Mouse (Mus musculus): Measurements from ENCODE around the gene Rpl29. TPM values are rescaled to one million over a fixed set of nuclear protein-coding genes. Genes with fewer than 3 reads are reported as not detected.

Gene Rpl29
- total and polyA plus RNA-seq, 2 experiments, result 182 to 230 TPM

DNA sequence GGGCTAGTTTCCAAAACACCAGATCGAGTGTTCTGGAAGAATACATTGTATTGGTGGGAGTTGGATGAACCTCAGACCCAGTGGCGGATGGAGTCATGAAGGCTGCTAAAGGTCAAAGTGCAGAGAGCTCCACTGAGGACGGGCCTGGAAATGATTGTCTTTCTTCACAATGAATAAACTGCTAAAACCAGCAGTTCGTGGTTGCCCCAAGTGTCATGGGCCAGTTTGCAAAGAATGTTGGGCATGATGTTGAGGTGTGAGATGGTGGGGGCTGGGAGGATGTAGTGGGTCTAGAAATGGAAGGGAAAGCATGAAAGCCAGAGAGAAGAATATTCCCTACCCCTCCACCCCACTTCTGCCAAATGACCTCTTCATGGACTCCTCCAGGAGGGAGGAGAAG is 15.6 kb downstream of the Rpl29 start:
- H3K4me3 ChIP-seq (ENCODE audit: insufficient read depth, low read depth, low read length), result no peak overlapping the region
- H3K36me3 ChIP-seq (ENCODE audit: control insufficient read depth, insufficient read depth, low read length), result no peaks in the 10 kb centered on the region
- peak; percentile 46 for DNase-seq (ENCODE audit: extremely low read depth, low read depth, low spot score)
- no peak overlapping the region for H3K9ac ChIP-seq (ENCODE audit: low read depth, low read length)
- H3K79me2 ChIP-seq (ENCODE audit: control insufficient read depth, insufficient read depth, low read length), result peaks cover 2% of the 10 kb centered on the region; the same call in 1 of the 2 replicates
- peaks cover 15% of the 10 kb centered on the region for H3K4me1 ChIP-seq (ENCODE audit: control insufficient read depth, insufficient read depth, low read length)
- TF ChIP-seq POLR2A (IDR thresholded peaks at IDR 0.05; ENCODE audit: extremely low read depth, insufficient read depth, low read length) (no peak), CTCF (IDR thresholded peaks at IDR 0.05; ENCODE audit: low read depth, low read length) (no peak)
- no peaks in the 10 kb centered on the region for H3K27me3 ChIP-seq (ENCODE audit: control insufficient read depth, insufficient read depth, low read length)
- H3K27ac ChIP-seq (replicated peaks; ENCODE audit: insufficient read depth, low read depth, low read length), result peak overlapping the region; percentile 21; the same call in 1 of the 2 replicates
- WGBS, result 27% methylated on average over 4 of the region's 4 CpGs

DNA sequence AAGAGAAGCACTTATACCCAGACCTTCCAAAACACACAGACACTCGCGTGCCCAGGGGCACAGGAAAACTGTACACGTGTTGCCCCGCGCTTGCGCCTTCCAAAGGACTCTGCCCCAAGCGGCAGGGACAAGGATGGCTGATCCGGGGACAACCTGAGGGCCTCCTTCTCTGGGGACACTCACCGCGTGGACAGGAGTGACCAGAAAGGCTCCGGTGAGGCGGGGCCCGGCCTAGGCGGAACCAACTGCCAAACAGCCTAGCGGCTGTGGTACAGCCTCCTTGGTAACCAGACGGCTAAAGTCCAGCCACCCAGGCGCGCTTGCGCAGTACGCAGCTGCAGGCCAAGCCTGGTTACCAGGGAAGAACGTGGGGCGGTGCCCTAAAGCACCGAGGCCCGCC is 18.1 kb downstream of the Rpl29 start, which contains the start of the genes Abhd14b and Abhd14a:
Gene Abhd14b (plus strand): TSS at position 112 of the 400 bp plus-strand sequence.
Gene Abhd14a (minus strand): TSS at position 331 of the 400 bp plus-strand sequence.
- Histone ChIP-seq H3K79me2 (ENCODE audit: control insufficient read depth, insufficient read depth, low read length) (peaks cover 11% of the 10 kb centered on the region; the same call in 1 of the 2 replicates), H3K36me3 (ENCODE audit: control insufficient read depth, insufficient read depth, low read length) (peaks cover 7% of the 10 kb centered on the region; the same call in 1 of the 2 replicates), H3K27ac (replicated peaks; ENCODE audit: insufficient read depth, low read depth, low read length) (peak within 1 kb of the TSS; percentile 100), H3K4me1 (ENCODE audit: control insufficient read depth, insufficient read depth, low read length) (peaks cover 32% of the 10 kb centered on the region), H3K9ac (ENCODE audit: low read depth, low read length) (peak within 1 kb of the TSS; percentile 93), H3K27me3 (ENCODE audit: control insufficient read depth, insufficient read depth, low read length) (no peaks in the 10 kb centered on the region), H3K4me3 (ENCODE audit: insufficient read depth, low read depth, low read length) (peak within 1 kb of the TSS; percentile 79)
- under 1% methylated on average over 24 of the region's 24 CpGs for WGBS
- TF ChIP-seq POLR2A (IDR thresholded peaks at IDR 0.05; ENCODE audit: extremely low read depth, insufficient read depth, low read length) (peak; percentile 53; the same call in 1 of the 2 replicates), CTCF (IDR thresholded peaks at IDR 0.05; ENCODE audit: low read depth, low read length) (peak; percentile 70)
- DNase-seq (ENCODE audit: extremely low read depth, low read depth, low spot score), result peak; percentile 98

DNA sequence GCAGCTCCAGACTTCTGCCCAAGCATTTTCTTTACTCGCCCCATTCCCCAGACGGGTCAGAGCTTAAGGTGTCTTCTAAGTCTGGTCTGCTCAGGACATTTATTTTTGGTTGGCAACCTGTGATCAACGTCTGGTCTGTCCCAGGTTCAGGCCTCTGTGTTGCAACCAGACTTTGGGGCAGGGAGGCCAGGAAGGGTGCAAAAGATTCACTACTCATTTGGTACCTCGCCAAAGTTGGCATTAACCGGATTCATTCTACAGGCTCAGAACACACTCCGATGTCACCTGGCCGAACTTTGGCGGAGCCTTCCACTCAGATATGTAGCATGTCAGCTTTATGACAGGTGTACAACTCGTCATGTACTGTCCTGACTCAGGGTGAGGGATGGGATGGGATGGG is 18.7 kb downstream of the Rpl29 start:
- H3K9ac ChIP-seq (ENCODE audit: low read depth, low read length), result peak overlapping the region; percentile 93
- H3K4me3 ChIP-seq (ENCODE audit: insufficient read depth, low read depth, low read length), result peak overlapping the region; percentile 79
- peak overlapping the region; percentile 100 for H3K27ac ChIP-seq (replicated peaks; ENCODE audit: insufficient read depth, low read depth, low read length)
- no peaks in the 10 kb centered on the region for H3K27me3 ChIP-seq (ENCODE audit: control insufficient read depth, insufficient read depth, low read length)
- peaks cover 7% of the 10 kb centered on the region; the same call in 1 of the 2 replicates for H3K36me3 ChIP-seq (ENCODE audit: control insufficient read depth, insufficient read depth, low read length)
- TF ChIP-seq CTCF (IDR thresholded peaks at IDR 0.05; ENCODE audit: low read depth, low read length) (no peak), POLR2A (IDR thresholded peaks at IDR 0.05; ENCODE audit: extremely low read depth, insufficient read depth, low read length) (0 out of 2 replicates have a peak, but pooled peaks have one; percentile 9)
- 9% methylated on average over 9 of the region's 9 CpGs for WGBS
- peak; percentile 87 for DNase-seq (ENCODE audit: extremely low read depth, low read depth, low spot score)
- H3K4me1 ChIP-seq (ENCODE audit: control insufficient read depth, insufficient read depth, low read length), result peaks cover 36% of the 10 kb centered on the region
- H3K79me2 ChIP-seq (ENCODE audit: control insufficient read depth, insufficient read depth, low read length), result peaks cover 11% of the 10 kb centered on the region; the same call in 1 of the 2 replicates

GRCm38 (mm10) chr9:106448498-106449031 is 19.3 kb downstream of the Rpl29 start:
- Histone ChIP-seq H3K9ac (ENCODE audit: low read depth, low read length) (peak overlapping the region; percentile 93), H3K27ac (replicated peaks; ENCODE audit: insufficient read depth, low read depth, low read length) (peak overlapping the region; percentile 100), H3K36me3 (ENCODE audit: control insufficient read depth, insufficient read depth, low read length) (peaks cover 7% of the 10 kb centered on the region; the same call in 1 of the 2 replicates), H3K27me3 (ENCODE audit: control insufficient read depth, insufficient read depth, low read length) (no peaks in the 10 kb centered on the region), H3K79me2 (ENCODE audit: control insufficient read depth, insufficient read depth, low read length) (peaks cover 11% of the 10 kb centered on the region; the same call in 1 of the 2 replicates), H3K4me1 (ENCODE audit: control insufficient read depth, insufficient read depth, low read length) (peaks cover 36% of the 10 kb centered on the region), H3K4me3 (ENCODE audit: insufficient read depth, low read depth, low read length) (peak overlapping the region; percentile 79)
- TF ChIP-seq CTCF (IDR thresholded peaks at IDR 0.05; ENCODE audit: low read depth, low read length) (peak; percentile 90), POLR2A (IDR thresholded peaks at IDR 0.05; ENCODE audit: extremely low read depth, insufficient read depth, low read length) (peak; percentile 79)
- DNase-seq (ENCODE audit: extremely low read depth, low read depth, low spot score), result peak; percentile 91
- WGBS, result under 1% methylated on average over 23 of the region's 23 CpGs

DNA sequence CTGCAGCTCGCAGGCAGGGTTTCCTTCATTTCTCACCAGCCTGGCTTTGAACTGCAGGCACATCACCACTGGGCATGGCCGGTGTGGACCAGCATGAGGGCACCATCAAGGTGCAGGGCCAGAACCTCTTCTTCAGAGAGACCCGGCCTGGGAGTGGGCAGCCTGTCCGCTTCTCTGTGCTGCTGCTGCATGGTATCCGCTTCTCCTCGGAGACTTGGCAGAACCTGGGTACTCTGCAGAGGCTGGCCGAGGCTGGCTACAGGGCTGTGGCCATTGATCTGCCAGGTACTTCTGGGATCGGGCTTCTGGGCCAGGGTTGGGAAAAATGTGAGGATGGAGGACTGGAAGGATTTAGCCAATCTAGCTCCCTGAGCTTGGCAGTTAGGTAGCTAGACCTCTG is 20.7 kb downstream of the Rpl29 start:
- Histone ChIP-seq H3K27me3 (ENCODE audit: control insufficient read depth, insufficient read depth, low read length) (no peaks in the 10 kb centered on the region), H3K27ac (replicated peaks; ENCODE audit: insufficient read depth, low read depth, low read length) (peak overlapping the region; percentile 100), H3K79me2 (ENCODE audit: control insufficient read depth, insufficient read depth, low read length) (peaks cover 11% of the 10 kb centered on the region; the same call in 1 of the 2 replicates), H3K9ac (ENCODE audit: low read depth, low read length) (peak overlapping the region; percentile 93), H3K4me3 (ENCODE audit: insufficient read depth, low read depth, low read length) (peak overlapping the region; percentile 63), H3K4me1 (ENCODE audit: control insufficient read depth, insufficient read depth, low read length) (peaks cover 33% of the 10 kb centered on the region), H3K36me3 (ENCODE audit: control insufficient read depth, insufficient read depth, low read length) (peaks cover 7% of the 10 kb centered on the region; the same call in 1 of the 2 replicates)
- 41% methylated on average over 8 of the region's 8 CpGs for WGBS
- DNase-seq (ENCODE audit: extremely low read depth, low read depth, low spot score), result peak; percentile 54
- TF ChIP-seq POLR2A (IDR thresholded peaks at IDR 0.05; ENCODE audit: extremely low read depth, insufficient read depth, low read length) (no peak), CTCF (IDR thresholded peaks at IDR 0.05; ENCODE audit: low read depth, low read length) (no peak)

All from liver, adult 2 months (tissue).